Mouse (Mus musculus) central nervous system, embryonic 18 days (tissue): Measurements from ENCODE around the gene D3Ertd254e. TPM values are rescaled to one million over a fixed set of nuclear protein-coding genes. Genes with fewer than 3 reads are reported as not detected.

Experiments
- polyA plus RNA-seq: library from polyadenylated mRNA; depleted of rRNA; stranded (reverse); fragments of >200 nt; gene quantifications from 2 replicates; pipeline ENCODE4 v1.2.3, GENCODE M21; 2012; rRNA removed

D3Ertd254e gene
- polyA plus RNA-seq: 6.0 TPM in 2 replicates

DNA sequence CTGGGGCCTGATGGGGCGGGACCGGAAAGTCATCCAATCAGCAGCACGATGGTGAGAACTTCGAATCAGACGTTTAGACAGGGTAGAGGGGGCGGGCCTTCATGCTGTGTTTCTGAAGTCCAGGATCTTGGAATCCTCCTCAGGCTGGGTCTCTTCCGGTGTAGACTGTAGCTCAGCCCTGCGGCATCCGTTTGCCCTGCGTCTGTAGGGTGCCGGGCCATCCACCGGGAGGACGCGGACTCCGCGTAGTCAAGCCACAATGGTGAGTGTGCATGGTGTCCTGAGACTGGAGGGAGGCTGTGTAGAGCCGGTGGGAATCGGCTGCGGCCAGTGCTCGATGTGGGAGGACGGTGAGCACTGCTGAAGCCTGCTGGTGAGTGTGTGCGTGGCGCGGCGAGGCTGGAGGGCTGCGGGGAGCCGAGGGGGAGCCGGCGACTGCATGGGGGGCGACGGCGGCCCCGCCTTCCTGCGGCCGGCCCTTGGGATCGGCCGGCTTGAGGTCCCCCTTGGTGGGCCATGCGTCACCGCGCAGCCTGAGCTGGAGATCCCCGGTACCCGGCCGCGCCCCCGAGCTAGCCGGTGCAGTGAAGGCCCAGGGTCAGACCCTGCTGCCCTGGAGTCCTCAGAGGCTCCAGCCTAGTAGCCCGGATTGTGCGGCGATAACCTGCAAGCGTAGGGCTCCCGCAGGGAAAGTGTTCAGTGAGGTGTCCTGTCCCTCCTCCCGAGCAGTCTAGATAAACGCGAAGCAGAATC is at the start of gene D3Ertd254e:
TSS of gene D3Ertd254e (plus strand) at position 84 of the 753 bp plus-strand sequence.

Other genes starting within 250 kb of the D3Ertd254e start
- 37.7 and 43.0 TPM in 2 replicates for gene Dcun1d1, start 213.6 kb upstream of the D3Ertd254e start, polyA plus RNA-seq
- 21.6 and 22.6 TPM in 2 replicates for gene Mccc1, start 150.3 kb upstream of the D3Ertd254e start, polyA plus RNA-seq
- not detected in 2 replicates for gene Ccdc144b, start 97.5 kb upstream of the D3Ertd254e start, polyA plus RNA-seq
- 56.9 and 59.0 TPM in 2 replicates for gene Acad9, start 85.0 kb upstream of the D3Ertd254e start, polyA plus RNA-seq
- 1.9 and 2.9 TPM in 2 replicates for gene Qrfpr, start 71.3 kb downstream of the D3Ertd254e start, polyA plus RNA-seq